Mouse (Mus musculus) c-Kit-positive CD71-positive TER-119-positive erythroid progenitor cells, embryonic 14.5 days (primary cell): Measurements from ENCODE around the gene 1700008P02Rik.
"Not testable (repeated sequence)": the region's sequence is repeated elsewhere in the genome, so short reads cannot be mapped to it uniquely, and the experiment has no call there.

Source experiments
- DNase-seq: peaks from one replicate; pipeline ENCODE4 v3.0.0-alpha.2; 2013; ENCODE audit warnings: low spot score

The 1700008P02Rik gene

GRCm38 (mm10) chr3:6620343-6620742 lies at the start of gene 1700008P02Rik:
Gene 1700008P02Rik (minus strand): TSS chr3:6620443.
- DNase-seq = no peak

GRCm38 (mm10) chr3:6649411-6649810 lies 29.2 kb upstream of the 1700008P02Rik start:
- no peak for DNase-seq

GRCm38 (mm10) chr3:6638151-6638550 lies 17.9 kb upstream of the 1700008P02Rik start:
- not testable (repeated sequence) for DNase-seq

- DNase-seq = no peak
Observed at GRCm38 (mm10) chr3:6634256-6634655, 14.0 kb upstream of the 1700008P02Rik start.

GRCm38 (mm10) chr3:6617881-6618280 lies 2.4 kb downstream of the 1700008P02Rik start:
- no peak for DNase-seq
